Mouse (Mus musculus): Measurements from ENCODE around the gene Zranb3. TPM values are rescaled to one million over a fixed set of nuclear protein-coding genes. Genes with fewer than 3 reads are reported as not detected.

Zranb3 gene
- total and polyA plus RNA-seq, 2 experiments, result 0.70 to 4.8 TPM

- Histone ChIP-seq H3K79me2 (ENCODE audit: control insufficient read depth, insufficient read depth, low read length) (no peaks in the 10 kb centered on the region), H3K27ac (replicated peaks; ENCODE audit: insufficient read depth, low read depth, low read length) (no peak overlapping the region), H3K36me3 (ENCODE audit: control insufficient read depth, insufficient read depth, low read length) (no peaks in the 10 kb centered on the region), H3K4me3 (ENCODE audit: insufficient read depth, low read depth, low read length) (no peak overlapping the region), H3K9ac (ENCODE audit: low read depth, low read length) (no peak overlapping the region), H3K4me1 (ENCODE audit: control insufficient read depth, insufficient read depth, low read length) (peaks cover 8% of the 10 kb centered on the region; the same call in 1 of the 2 replicates), H3K27me3 (ENCODE audit: control insufficient read depth, insufficient read depth, low read length) (no peaks in the 10 kb centered on the region)
- TF ChIP-seq CTCF (IDR thresholded peaks at IDR 0.05; ENCODE audit: low read depth, low read length), result no peak
- no peak for TF ChIP-seq POLR2A (IDR thresholded peaks at IDR 0.05; ENCODE audit: extremely low read depth, insufficient read depth, low read length)
- DNase-seq (ENCODE audit: extremely low read depth, low read depth, low spot score), result no peak
- WGBS, result 97% methylated on average over 3 of the region's 3 CpGs
Measured at GRCm38 (mm10) chr1:128070003-128070402, 32.8 kb downstream of the Zranb3 start.

DNA sequence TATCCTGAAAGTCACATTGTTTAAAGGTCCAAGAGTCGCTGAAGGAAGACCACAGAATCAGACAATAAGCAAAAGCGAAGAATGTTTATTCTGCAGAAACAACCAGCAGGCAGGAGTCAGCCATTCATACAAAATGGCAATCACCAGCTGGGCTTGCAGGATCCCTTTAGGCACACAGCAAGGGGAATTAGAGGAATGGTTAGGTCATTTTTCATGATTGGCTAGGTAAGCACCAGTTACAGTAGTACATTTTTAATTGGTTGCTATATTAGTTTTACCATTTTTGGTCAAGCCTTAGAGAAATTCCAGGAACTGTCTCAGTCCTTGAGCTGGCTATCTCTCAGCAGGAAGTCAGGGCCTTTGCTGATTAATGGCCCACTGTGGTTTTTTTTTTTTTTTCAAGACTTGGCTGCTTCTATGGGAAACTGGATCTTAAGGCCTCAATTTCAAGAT lies 33.9 kb downstream of the Zranb3 start:
- H3K9ac ChIP-seq (ENCODE audit: low read depth, low read length), result no peak overlapping the region
- DNase-seq (ENCODE audit: extremely low read depth, low read depth, low spot score), result no peak
- WGBS, result 86% methylated on average over 2 of the region's 2 CpGs
- TF ChIP-seq POLR2A (IDR thresholded peaks at IDR 0.05; ENCODE audit: extremely low read depth, insufficient read depth, low read length), result no peak
- no peak for TF ChIP-seq CTCF (IDR thresholded peaks at IDR 0.05; ENCODE audit: low read depth, low read length)
- H3K4me3 ChIP-seq (ENCODE audit: insufficient read depth, low read depth, low read length), result no peak overlapping the region
- no peaks in the 10 kb centered on the region for H3K79me2 ChIP-seq (ENCODE audit: control insufficient read depth, insufficient read depth, low read length)
- no peaks in the 10 kb centered on the region for H3K27me3 ChIP-seq (ENCODE audit: control insufficient read depth, insufficient read depth, low read length)
- H3K36me3 ChIP-seq (ENCODE audit: control insufficient read depth, insufficient read depth, low read length), result no peaks in the 10 kb centered on the region
- H3K4me1 ChIP-seq (ENCODE audit: control insufficient read depth, insufficient read depth, low read length), result peaks cover 3% of the 10 kb centered on the region; the same call in 1 of the 2 replicates
- peak overlapping the region; percentile 55; the same call in 1 of the 2 replicates for H3K27ac ChIP-seq (replicated peaks; ENCODE audit: insufficient read depth, low read depth, low read length)

GRCm38 (mm10) chr1:128064716-128065115 lies 38.1 kb downstream of the Zranb3 start:
- no peak for DNase-seq (ENCODE audit: extremely low read depth, low read depth, low spot score)
- 93% methylated on average over 6 of the region's 6 CpGs for WGBS
- Histone ChIP-seq H3K4me3 (ENCODE audit: insufficient read depth, low read depth, low read length) (no peak overlapping the region), H3K36me3 (ENCODE audit: control insufficient read depth, insufficient read depth, low read length) (no peaks in the 10 kb centered on the region), H3K27me3 (ENCODE audit: control insufficient read depth, insufficient read depth, low read length) (no peaks in the 10 kb centered on the region), H3K27ac (replicated peaks; ENCODE audit: insufficient read depth, low read depth, low read length) (no peak overlapping the region), H3K4me1 (ENCODE audit: control insufficient read depth, insufficient read depth, low read length) (peaks cover 1% of the 10 kb centered on the region; the same call in 1 of the 2 replicates), H3K79me2 (ENCODE audit: control insufficient read depth, insufficient read depth, low read length) (no peaks in the 10 kb centered on the region), H3K9ac (ENCODE audit: low read depth, low read length) (no peak overlapping the region)
- TF ChIP-seq POLR2A (IDR thresholded peaks at IDR 0.05; ENCODE audit: extremely low read depth, insufficient read depth, low read length), result no peak
- TF ChIP-seq CTCF (IDR thresholded peaks at IDR 0.05; ENCODE audit: low read depth, low read length), result no peak

DNA sequence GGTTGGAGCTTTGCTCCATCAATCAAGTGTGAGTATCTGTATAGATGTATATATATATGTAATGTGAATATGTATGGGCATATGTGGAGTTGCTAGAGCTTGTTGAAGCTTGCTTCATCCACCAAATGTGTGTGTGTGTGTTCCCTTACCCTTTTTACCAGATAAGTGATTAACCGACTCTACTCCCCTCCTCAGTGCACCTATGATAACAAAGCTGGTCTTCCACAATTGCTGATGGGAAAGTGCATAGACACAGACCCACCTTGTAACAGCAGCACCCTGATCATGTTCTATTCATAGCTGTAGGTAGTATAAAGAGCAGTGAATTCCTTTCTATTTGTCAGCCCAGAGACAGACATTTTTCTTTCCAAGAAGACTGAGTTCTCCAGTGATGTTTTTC lies 40.7 kb downstream of the Zranb3 start:
- TF ChIP-seq POLR2A (IDR thresholded peaks at IDR 0.05; ENCODE audit: extremely low read depth, insufficient read depth, low read length), result no peak
- no peak for TF ChIP-seq CTCF (IDR thresholded peaks at IDR 0.05; ENCODE audit: low read depth, low read length)
- Histone ChIP-seq H3K27ac (replicated peaks; ENCODE audit: insufficient read depth, low read depth, low read length) (no peak overlapping the region), H3K4me3 (ENCODE audit: insufficient read depth, low read depth, low read length) (no peak overlapping the region), H3K4me1 (ENCODE audit: control insufficient read depth, insufficient read depth, low read length) (no peaks in the 10 kb centered on the region), H3K27me3 (ENCODE audit: control insufficient read depth, insufficient read depth, low read length) (no peaks in the 10 kb centered on the region), H3K36me3 (ENCODE audit: control insufficient read depth, insufficient read depth, low read length) (no peaks in the 10 kb centered on the region), H3K79me2 (ENCODE audit: control insufficient read depth, insufficient read depth, low read length) (no peaks in the 10 kb centered on the region), H3K9ac (ENCODE audit: low read depth, low read length) (no peak overlapping the region)
- DNase-seq (ENCODE audit: extremely low read depth, low read depth, low spot score), result no peak
- 95% methylated on average over 1 of the region's 1 CpGs for WGBS

GRCm38 (mm10) chr1:128061401-128061800 lies 41.4 kb downstream of the Zranb3 start:
- H3K36me3 ChIP-seq (ENCODE audit: control insufficient read depth, insufficient read depth, low read length), result no peaks in the 10 kb centered on the region
- no peak overlapping the region for H3K4me3 ChIP-seq (ENCODE audit: insufficient read depth, low read depth, low read length)
- TF ChIP-seq CTCF (IDR thresholded peaks at IDR 0.05; ENCODE audit: low read depth, low read length) (no peak), POLR2A (IDR thresholded peaks at IDR 0.05; ENCODE audit: extremely low read depth, insufficient read depth, low read length) (no peak)
- no peak for DNase-seq (ENCODE audit: extremely low read depth, low read depth, low spot score)
- no peak overlapping the region for H3K9ac ChIP-seq (ENCODE audit: low read depth, low read length)
- H3K27ac ChIP-seq (replicated peaks; ENCODE audit: insufficient read depth, low read depth, low read length), result no peak overlapping the region
- H3K4me1 ChIP-seq (ENCODE audit: control insufficient read depth, insufficient read depth, low read length), result no peaks in the 10 kb centered on the region
- no peaks in the 10 kb centered on the region for H3K79me2 ChIP-seq (ENCODE audit: control insufficient read depth, insufficient read depth, low read length)
- WGBS, result 74% methylated on average over 1 of the region's 1 CpGs
- no peaks in the 10 kb centered on the region for H3K27me3 ChIP-seq (ENCODE audit: control insufficient read depth, insufficient read depth, low read length)

DNA sequence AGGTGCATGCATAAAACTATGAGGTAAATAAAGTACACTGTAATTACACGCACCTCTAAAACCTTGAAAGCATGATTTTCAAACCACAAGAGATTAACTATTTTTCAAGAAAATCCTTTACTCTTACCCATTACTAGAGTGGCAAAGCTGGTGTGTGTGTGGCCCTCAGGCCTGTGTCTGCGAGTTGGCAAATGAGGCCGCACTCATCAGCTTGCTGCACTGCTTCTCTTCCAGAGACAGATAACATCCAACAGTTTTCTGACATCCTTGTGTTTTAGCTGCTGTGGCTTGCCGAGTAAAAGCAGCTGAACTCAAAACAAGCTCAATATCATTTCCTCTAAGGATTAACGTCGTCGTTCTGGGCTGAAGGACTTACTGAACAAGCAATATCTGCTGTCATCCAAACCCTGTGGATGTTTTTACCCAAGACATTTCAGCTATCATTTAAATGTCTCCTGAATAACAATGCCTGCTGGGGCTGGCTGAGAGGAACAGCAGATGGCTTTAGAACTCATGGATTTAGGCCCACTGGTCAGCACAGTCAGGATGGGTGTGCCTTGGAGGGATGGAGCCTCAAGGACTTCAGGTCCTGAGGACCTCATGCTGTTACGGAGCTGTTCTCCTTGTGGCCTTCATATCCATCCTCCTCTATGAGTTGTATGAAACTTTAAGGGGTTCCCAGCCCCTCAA lies 42.0 kb downstream of the Zranb3 start:
- Histone ChIP-seq H3K79me2 (ENCODE audit: control insufficient read depth, insufficient read depth, low read length) (no peaks in the 10 kb centered on the region), H3K27ac (replicated peaks; ENCODE audit: insufficient read depth, low read depth, low read length) (no peak overlapping the region), H3K36me3 (ENCODE audit: control insufficient read depth, insufficient read depth, low read length) (no peaks in the 10 kb centered on the region), H3K4me1 (ENCODE audit: control insufficient read depth, insufficient read depth, low read length) (no peaks in the 10 kb centered on the region), H3K4me3 (ENCODE audit: insufficient read depth, low read depth, low read length) (no peak overlapping the region), H3K9ac (ENCODE audit: low read depth, low read length) (no peak overlapping the region), H3K27me3 (ENCODE audit: control insufficient read depth, insufficient read depth, low read length) (no peaks in the 10 kb centered on the region)
- no peak for TF ChIP-seq POLR2A (IDR thresholded peaks at IDR 0.05; ENCODE audit: extremely low read depth, insufficient read depth, low read length)
- TF ChIP-seq CTCF (IDR thresholded peaks at IDR 0.05; ENCODE audit: low read depth, low read length), result no peak
- DNase-seq (ENCODE audit: extremely low read depth, low read depth, low spot score), result no peak
- WGBS, result 81% methylated on average over 8 of the region's 8 CpGs
